Mouse (Mus musculus): ENCODE data around the gene Col4a5. TPM values are rescaled to one million over a fixed set of nuclear protein-coding genes. Genes with fewer than 3 reads are reported as not detected.
A peak's percentile ranks its signal among the peaks of the same experiment; 100 is the strongest.

Col4a5 gene
- polyA plus RNA-seq, 1 experiment from 2014 or later, result 9.4 TPM

DNA sequence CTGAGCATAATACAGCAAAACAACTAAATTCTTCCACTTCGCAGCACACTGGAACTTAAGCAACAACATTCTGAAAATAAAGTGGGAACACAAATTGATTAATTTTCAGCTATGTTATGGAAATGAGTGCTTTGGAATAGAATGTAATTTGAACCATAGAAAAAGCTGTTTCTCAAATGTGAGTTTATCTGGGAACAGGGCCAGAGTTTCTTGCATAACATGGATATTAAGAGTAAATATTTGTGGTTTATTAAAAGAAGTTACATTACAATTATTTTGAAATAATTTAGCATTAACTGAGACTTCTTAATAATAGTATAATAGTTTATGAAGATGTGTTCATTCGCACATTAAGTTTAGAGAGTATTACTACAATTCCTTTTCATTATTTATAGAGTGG is 72.3 kb downstream of the Col4a5 start:
- H3K9ac ChIP-seq (ENCODE audit: low read length), result no peak overlapping the region
- H3K4me3 ChIP-seq (ENCODE audit: low read depth, low read length), result no peak overlapping the region
- no peak overlapping the region for H3K27ac ChIP-seq (ENCODE audit: low read depth, low read length)
- no peaks in the 10 kb centered on the region for H3K4me1 ChIP-seq (ENCODE audit: control insufficient read depth, insufficient read depth, low read length)
- H3K4me2 ChIP-seq, result no peak overlapping the region
- no peaks in the 10 kb centered on the region for H3K9me3 ChIP-seq (ENCODE audit: control insufficient read depth, low read length)
- no peaks in the 10 kb centered on the region for H3K27me3 ChIP-seq (ENCODE audit: control insufficient read depth, insufficient read depth, low read length)
- H3K36me3 ChIP-seq (ENCODE audit: control insufficient read depth, insufficient read depth, low read length), result no peaks in the 10 kb centered on the region
- 94% methylated on average over 2 of the region's 2 CpGs for WGBS
- ATAC-seq (ENCODE audit: low FRiP score) (no peak), DNase-seq (ENCODE audit: low spot score, missing footprints) (no peak)

DNA sequence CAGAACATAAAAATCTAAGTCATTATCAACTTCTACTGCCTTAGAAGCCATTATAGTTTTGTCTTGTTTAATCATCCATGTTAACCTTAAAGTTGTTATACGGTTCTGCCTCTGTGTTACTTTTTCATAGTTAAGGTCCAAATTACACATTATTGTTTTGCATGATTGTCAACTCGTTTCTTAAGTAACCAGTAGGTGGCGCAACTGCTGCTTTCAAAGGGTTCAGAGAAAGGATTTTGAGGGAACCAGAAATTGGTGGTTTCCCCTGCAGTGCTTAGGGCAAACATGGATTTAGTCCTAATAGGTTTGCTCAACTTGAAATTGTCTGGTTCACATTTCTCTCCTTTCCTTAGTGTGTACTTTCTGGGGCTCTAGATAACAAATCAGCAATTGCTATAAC is 115.1 kb downstream of the Col4a5 start:
- no peak overlapping the region for H3K4me3 ChIP-seq (ENCODE audit: low read depth, low read length)
- no peak for ATAC-seq (ENCODE audit: low FRiP score)
- no peak overlapping the region for H3K27ac ChIP-seq (ENCODE audit: low read depth, low read length)
- no peaks in the 10 kb centered on the region for H3K9me3 ChIP-seq (ENCODE audit: control insufficient read depth, low read length)
- no peak overlapping the region for H3K4me2 ChIP-seq
- H3K4me1 ChIP-seq (ENCODE audit: control insufficient read depth, insufficient read depth, low read length), result no peaks in the 10 kb centered on the region
- whole genome bisulfite sequencing, result 27% methylated on average over 3 of the region's 3 CpGs
- DNase-seq (ENCODE audit: low spot score, missing footprints), result no peak
- H3K27me3 ChIP-seq (ENCODE audit: control insufficient read depth, insufficient read depth, low read length), result peaks cover 6% of the 10 kb centered on the region; the same call in 1 of the 2 replicates
- H3K9ac ChIP-seq (ENCODE audit: low read length), result no peak overlapping the region
- H3K36me3 ChIP-seq (ENCODE audit: control insufficient read depth, insufficient read depth, low read length), result no peaks in the 10 kb centered on the region

DNA sequence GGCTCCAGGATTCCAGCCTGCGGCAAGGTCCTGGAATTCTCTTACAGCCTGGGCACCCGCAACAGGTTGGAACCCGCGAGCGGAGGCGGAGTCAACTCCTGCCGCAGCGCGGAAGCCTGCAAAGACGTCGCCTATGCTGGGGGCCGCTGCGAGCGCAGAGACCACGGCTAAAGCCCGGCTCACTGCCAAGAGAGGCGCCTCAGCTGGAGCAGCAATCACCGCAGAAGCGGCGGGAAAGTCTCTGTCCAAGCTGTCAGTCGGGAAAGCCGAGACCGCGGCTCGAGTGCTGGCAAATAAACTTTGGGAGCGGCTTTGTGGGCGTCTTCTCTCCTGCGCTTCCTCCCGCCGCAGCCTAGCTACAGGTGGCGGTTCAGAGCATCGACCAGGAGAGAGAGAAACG is 246.5 kb downstream of the Col4a5 start:
- H3K9ac ChIP-seq (ENCODE audit: low read length), result peak overlapping the region; percentile 9; the same call in 1 of the 2 replicates
- WGBS, result 14% methylated on average over 32 of the region's 33 CpGs
- DNase-seq (ENCODE audit: low spot score, missing footprints) (peak; percentile 87), ATAC-seq (ENCODE audit: low FRiP score) (no peak)
- no peaks in the 10 kb centered on the region for H3K36me3 ChIP-seq (ENCODE audit: control insufficient read depth, insufficient read depth, low read length)
- H3K4me3 ChIP-seq (ENCODE audit: low read depth, low read length), result peak overlapping the region; percentile 28
- peaks cover 54% of the 10 kb centered on the region for H3K27me3 ChIP-seq (ENCODE audit: control insufficient read depth, insufficient read depth, low read length)
- peak overlapping the region; percentile 55 for H3K4me2 ChIP-seq
- no peak overlapping the region for H3K27ac ChIP-seq (ENCODE audit: low read depth, low read length)
- no peaks in the 10 kb centered on the region for H3K9me3 ChIP-seq (ENCODE audit: control insufficient read depth, low read length)
- peaks cover 2% of the 10 kb centered on the region; the same call in 1 of the 2 replicates for H3K4me1 ChIP-seq (ENCODE audit: control insufficient read depth, insufficient read depth, low read length)

DNA sequence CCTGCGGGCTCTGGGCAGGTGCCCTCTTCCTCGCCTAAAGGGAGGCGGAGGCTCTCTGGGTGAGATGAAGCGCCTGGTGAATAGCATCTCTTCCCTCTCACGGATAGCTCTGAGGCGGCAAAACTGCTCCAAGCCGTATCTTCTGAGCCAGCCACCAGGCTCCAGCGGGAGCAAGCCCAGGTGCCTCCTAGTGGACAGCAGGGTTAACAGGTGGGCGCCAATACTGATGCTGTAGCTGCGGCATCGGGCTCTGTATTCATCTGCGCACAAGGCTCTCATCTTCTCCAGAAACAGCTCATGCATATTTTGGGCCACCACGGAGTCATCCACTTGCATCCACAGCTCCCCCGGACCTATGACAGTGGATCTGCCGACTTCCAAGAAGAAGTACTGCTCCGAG is 248.8 kb downstream of the Col4a5 start:
- Histone ChIP-seq H3K9ac (ENCODE audit: low read length) (no peak overlapping the region), H3K9me3 (ENCODE audit: control insufficient read depth, low read length) (no peaks in the 10 kb centered on the region), H3K27ac (ENCODE audit: low read depth, low read length) (no peak overlapping the region), H3K27me3 (ENCODE audit: control insufficient read depth, insufficient read depth, low read length) (peaks cover 59% of the 10 kb centered on the region), H3K36me3 (ENCODE audit: control insufficient read depth, insufficient read depth, low read length) (no peaks in the 10 kb centered on the region), H3K4me1 (ENCODE audit: control insufficient read depth, insufficient read depth, low read length) (peaks cover 2% of the 10 kb centered on the region; the same call in 1 of the 2 replicates), H3K4me2 (peak overlapping the region; percentile 55), H3K4me3 (ENCODE audit: low read depth, low read length) (peak overlapping the region; percentile 38)
- DNase-seq (ENCODE audit: low spot score, missing footprints), result no peak
- WGBS, result 39% methylated on average over 16 of the region's 16 CpGs
- 0 out of 2 replicates have a peak, but pooled peaks have one; percentile 17 for ATAC-seq (ENCODE audit: low FRiP score)

DNA sequence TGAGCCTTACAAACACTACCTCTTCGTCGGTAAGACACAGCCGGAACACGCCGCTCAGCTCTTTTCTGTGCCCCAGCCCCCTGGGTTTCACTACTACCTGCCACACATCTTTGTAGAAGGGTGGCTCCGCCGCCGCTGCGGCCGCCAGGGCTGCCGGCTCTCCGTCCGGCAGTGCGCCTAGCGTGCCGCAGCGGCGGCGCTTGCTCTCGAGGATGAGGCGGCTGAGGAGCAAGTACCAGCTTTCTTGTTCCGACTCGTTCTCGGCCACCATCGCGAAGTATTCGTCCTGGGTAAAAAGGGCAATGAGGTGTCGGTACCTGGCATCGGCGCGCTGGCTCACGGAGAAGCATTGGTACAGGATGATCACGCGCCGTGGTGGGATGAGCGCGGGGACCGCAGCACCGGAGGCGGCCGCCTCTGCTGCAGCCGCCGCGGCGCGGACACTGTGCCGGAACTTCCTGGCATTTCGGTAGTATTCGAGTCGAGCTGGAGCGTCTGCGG is 249.3 kb downstream of the Col4a5 start:
- no peaks in the 10 kb centered on the region for H3K9me3 ChIP-seq (ENCODE audit: control insufficient read depth, low read length)
- WGBS, result 21% methylated on average over 52 of the region's 52 CpGs
- peak overlapping the region; percentile 55 for H3K4me2 ChIP-seq
- H3K36me3 ChIP-seq (ENCODE audit: control insufficient read depth, insufficient read depth, low read length), result no peaks in the 10 kb centered on the region
- peak; percentile 19; the same call in 1 of the 2 replicates for ATAC-seq (ENCODE audit: low FRiP score)
- peaks cover 59% of the 10 kb centered on the region for H3K27me3 ChIP-seq (ENCODE audit: control insufficient read depth, insufficient read depth, low read length)
- no peak overlapping the region for H3K9ac ChIP-seq (ENCODE audit: low read length)
- DNase-seq (ENCODE audit: low spot score, missing footprints), result peak; percentile 92
- no peak overlapping the region for H3K27ac ChIP-seq (ENCODE audit: low read depth, low read length)
- peaks cover 2% of the 10 kb centered on the region; the same call in 1 of the 2 replicates for H3K4me1 ChIP-seq (ENCODE audit: control insufficient read depth, insufficient read depth, low read length)
- H3K4me3 ChIP-seq (ENCODE audit: low read depth, low read length), result peak overlapping the region; percentile 38

DNA sequence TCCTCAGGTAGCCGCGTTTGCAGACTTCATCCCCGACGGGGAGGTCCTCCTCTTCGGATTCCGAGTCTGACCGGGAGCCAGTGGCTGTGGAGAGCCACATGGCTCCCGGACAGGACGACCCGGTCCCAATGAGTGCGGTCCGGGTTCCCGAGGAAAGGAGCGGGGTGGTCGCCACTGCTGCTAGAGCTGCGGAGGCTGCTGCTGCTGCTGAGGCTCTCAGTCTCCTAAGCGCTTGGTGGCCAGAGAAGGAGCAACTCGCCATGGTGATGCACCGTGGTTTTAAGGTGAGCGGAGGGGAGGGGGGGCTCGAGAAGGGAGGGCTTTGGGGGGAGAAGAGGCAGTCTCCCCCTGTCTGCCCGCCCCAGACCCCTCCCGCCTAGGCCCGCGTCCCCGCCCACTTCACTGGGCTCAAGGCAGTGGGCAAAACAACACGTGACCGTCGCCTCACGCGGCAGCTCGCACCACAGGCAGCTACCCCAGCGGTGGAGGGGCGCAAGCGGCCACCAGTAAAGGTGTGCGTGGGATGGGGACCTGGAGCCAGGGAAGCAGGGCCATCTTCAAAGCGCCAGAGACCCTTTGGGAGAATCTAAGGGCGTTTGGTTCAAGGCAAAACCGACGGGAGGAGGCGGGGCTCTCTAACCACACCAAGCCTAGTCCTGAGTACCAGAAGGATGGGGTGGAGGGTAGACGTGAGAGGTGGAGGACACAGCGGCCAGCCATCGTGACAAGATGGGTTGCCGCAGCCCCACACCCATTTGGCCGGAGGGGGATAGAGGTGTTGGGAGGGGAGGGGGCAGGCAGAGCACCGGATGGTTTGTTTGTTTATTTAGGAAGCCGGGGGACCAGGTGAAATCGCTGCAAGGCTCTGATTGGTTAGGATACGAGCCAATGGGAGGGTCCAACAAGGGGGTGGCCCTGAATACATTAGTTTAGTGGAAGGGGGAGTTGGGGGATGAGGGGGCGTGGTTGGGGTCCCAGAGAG is 250.0 kb downstream of the Col4a5 start, which contains the start of gene Irs4:
Irs4 (minus strand) TSS at position 327 of the 982 bp plus-strand sequence.
- 15% methylated on average over 50 of the region's 51 CpGs for WGBS
- peak; percentile 85 for ATAC-seq (ENCODE audit: low FRiP score)

DNA sequence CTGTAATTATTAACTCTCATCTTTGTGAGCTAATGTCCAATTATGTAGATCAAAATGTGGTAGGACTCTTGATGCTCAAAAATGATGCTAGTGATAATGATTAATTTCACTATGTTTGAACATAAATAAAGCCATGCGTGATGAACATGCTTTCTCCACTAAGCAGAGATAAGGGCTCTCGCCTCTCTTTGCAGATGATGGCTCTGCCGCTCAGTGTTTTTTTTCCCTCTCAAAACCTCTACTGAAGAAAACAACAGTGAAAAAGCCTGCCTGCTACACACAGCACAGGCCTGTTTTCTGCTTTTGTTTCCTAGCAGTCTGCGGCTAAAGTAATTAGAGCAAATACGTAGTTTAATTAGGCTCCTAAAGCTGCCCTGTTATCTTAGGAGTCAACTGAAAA is 254.4 kb downstream of the Col4a5 start:
- no peaks in the 10 kb centered on the region for H3K4me1 ChIP-seq (ENCODE audit: control insufficient read depth, insufficient read depth, low read length)
- ATAC-seq (ENCODE audit: low FRiP score) (no peak), DNase-seq (ENCODE audit: low spot score, missing footprints) (no peak)
- H3K36me3 ChIP-seq (ENCODE audit: control insufficient read depth, insufficient read depth, low read length), result no peaks in the 10 kb centered on the region
- no peak overlapping the region for H3K4me3 ChIP-seq (ENCODE audit: low read depth, low read length)
- H3K4me2 ChIP-seq, result no peak overlapping the region
- no peaks in the 10 kb centered on the region for H3K9me3 ChIP-seq (ENCODE audit: control insufficient read depth, low read length)
- peaks cover 15% of the 10 kb centered on the region for H3K27me3 ChIP-seq (ENCODE audit: control insufficient read depth, insufficient read depth, low read length)
- no peak overlapping the region for H3K27ac ChIP-seq (ENCODE audit: low read depth, low read length)
- H3K9ac ChIP-seq (ENCODE audit: low read length), result no peak overlapping the region
- 54% methylated on average over 5 of the region's 5 CpGs for WGBS

More for the DNA sequence above, 250.0 kb downstream of the Col4a5 start, which contains the start of gene Irs4:
- no peaks in the 10 kb centered on the region for H3K36me3 ChIP-seq (ENCODE audit: control insufficient read depth, insufficient read depth, low read length)
- peak within 1 kb of the TSS; percentile 55 for H3K4me2 ChIP-seq
- peaks cover 56% of the 10 kb centered on the region for H3K27me3 ChIP-seq (ENCODE audit: control insufficient read depth, insufficient read depth, low read length)
- no peaks in the 10 kb centered on the region for H3K9me3 ChIP-seq (ENCODE audit: control insufficient read depth, low read length)
- peak; percentile 91 for DNase-seq (ENCODE audit: low spot score, missing footprints)
- peak within 1 kb of the TSS; percentile 38 for H3K4me3 ChIP-seq (ENCODE audit: low read depth, low read length)
- peaks cover 2% of the 10 kb centered on the region; the same call in 1 of the 2 replicates for H3K4me1 ChIP-seq (ENCODE audit: control insufficient read depth, insufficient read depth, low read length)
- no peak within 1 kb of the TSS for H3K27ac ChIP-seq (ENCODE audit: low read depth, low read length)
- peak within 1 kb of the TSS; percentile 16; the same call in 1 of the 2 replicates for H3K9ac ChIP-seq (ENCODE audit: low read length)

Data from midbrain, embryonic 11.5 days (tissue).